Mouse (Mus musculus): ENCODE results near the gene Mdfi.

GRCm38 (mm10) chr17:47853336-47853735 is 18.8 kb upstream of the Mdfi start:
- no peak for TF ChIP-seq CTCF (IDR thresholded peaks at IDR 0.05; ENCODE audit: extremely low read depth, insufficient read depth, low read length)
- TF ChIP-seq POLR2A (IDR thresholded peaks at IDR 0.05; ENCODE audit: extremely low read depth, insufficient read depth, low read length): no peak

All from cortical plate, adult 2 months (tissue).